Mouse (Mus musculus) intestine, embryonic 15.5 days (tissue): Measurements from ENCODE around the gene Fntb. TPM values are rescaled to one million over a fixed set of nuclear protein-coding genes. Genes with fewer than 3 reads are reported as not detected.
A peak's percentile ranks its signal among the peaks of the same experiment; 100 is the strongest.

Source experiments
- ATAC-seq: fragments of 200-750 bp; cut with Nextera tagmentation; 2 replicates; pipeline ENCODE4 v1.8.0; 2017; ENCODE audit warnings: moderate TSS enrichment, moderate library complexity
- H3K27ac ChIP-seq: fragments of 300-500 bp; sonication (generic); 2 replicates; pipeline ENCODE4 v1.5.1; 2015; ENCODE audit warnings: mild to moderate bottlenecking, inconsistent platforms
- H3K27me3 ChIP-seq: fragments of 300-500 bp; sonication (generic); replicated peaks from 2 replicates; pipeline ENCODE4 v1.6.1; 2015; ENCODE audit warnings: inconsistent platforms
- H3K36me3 ChIP-seq: fragments of 300-500 bp; sonication (generic); 2 replicates; pipeline ENCODE4 v1.6.1; 2015; ENCODE audit warnings: inconsistent platforms
- H3K4me1 ChIP-seq: fragments of 300-500 bp; sonication (generic); replicated peaks from 2 replicates; pipeline ENCODE4 v1.6.1; 2015; ENCODE audit warnings: inconsistent platforms
- H3K4me2 ChIP-seq: fragments of 300-500 bp; sonication (generic); replicated peaks from 2 replicates; pipeline ENCODE4 v1.6.1; 2015; ENCODE audit warnings: mild to moderate bottlenecking, inconsistent platforms
- H3K4me3 ChIP-seq: fragments of 300-500 bp; sonication (generic); replicated peaks from 2 replicates; pipeline ENCODE4 v1.5.1; 2015; ENCODE audit warnings: inconsistent platforms
- H3K9ac ChIP-seq: fragments of 300-500 bp; sonication (generic); 2 replicates; pipeline ENCODE4 v1.6.1; 2015; ENCODE audit warnings: inconsistent platforms
- H3K9me3 ChIP-seq: fragments of 300-500 bp; sonication (generic); 2 replicates; pipeline ENCODE4 v1.6.1; 2016; ENCODE audit warnings: inconsistent platforms
- WGBS: fragments of 180-500 bp; shearing (Covaris S2); methylation state at CpG from one replicate; pipeline ENCODE4 v1.1.7; 2015; 5-methylcytosine and 5-hydroxymethylcytosine counted together
- polyA plus RNA-seq: library from polyadenylated mRNA; unstranded; fragments of >200 nt; fragmentation: Nextera tagmentation; extraction: Ambion mirVana; gene quantifications from 2 replicates; pipeline ENCODE4 v1.2.1, GENCODE M21; 2015

Fntb gene
- polyA plus RNA-seq, result 30.1 and 30.7 TPM in 2 replicates

- Histone ChIP-seq H3K9me3 (no peaks in the 10 kb centered on the region), H3K27ac (0 out of 2 replicates have a peak within 1 kb of the TSS, but pooled peaks have one; percentile 61), H3K4me2 (peak within 1 kb of the TSS; percentile 74), H3K4me1 (peaks cover 6% of the 10 kb centered on the region; the same call in 1 of the 2 replicates), H3K4me3 (peak within 1 kb of the TSS; percentile 60), H3K9ac (peak within 1 kb of the TSS; percentile 56), H3K27me3 (no peaks in the 10 kb centered on the region), H3K36me3 (no peaks in the 10 kb centered on the region)
- peak; percentile 99 for ATAC-seq
- under 1% methylated on average over 31 of the region's 31 CpGs for WGBS
Measured at GRCm38 (mm10) chr12:76765354-76765851, at the start of gene Fntb, which contains the start of gene Churc1. Gene Fntb (plus strand): TSS chr12:76765589. Gene Churc1 (plus strand): TSS chr12:76765538.

GRCm38 (mm10) chr12:76718384-76718783 is 47.0 kb upstream of the Fntb start:
- Histone ChIP-seq H3K4me3 (no peak overlapping the region), H3K27me3 (no peaks in the 10 kb centered on the region), H3K27ac (no peak overlapping the region), H3K9me3 (no peaks in the 10 kb centered on the region), H3K4me2 (no peak overlapping the region), H3K9ac (no peak overlapping the region), H3K4me1 (no peaks in the 10 kb centered on the region), H3K36me3 (no peaks in the 10 kb centered on the region)
- no peak for ATAC-seq
- whole genome bisulfite sequencing, result 77% methylated on average over 4 of the region's 4 CpGs

GRCm38 (mm10) chr12:76720572-76720971 is 44.8 kb upstream of the Fntb start:
- Histone ChIP-seq H3K4me2 (no peak overlapping the region), H3K4me1 (no peaks in the 10 kb centered on the region), H3K9me3 (no peaks in the 10 kb centered on the region), H3K27me3 (no peaks in the 10 kb centered on the region), H3K4me3 (no peak overlapping the region), H3K27ac (no peak overlapping the region), H3K36me3 (no peaks in the 10 kb centered on the region), H3K9ac (no peak overlapping the region)
- ATAC-seq, result no peak

GRCm38 (mm10) chr12:76722026-76722425 is 43.4 kb upstream of the Fntb start:
- Histone ChIP-seq H3K4me3 (no peak overlapping the region), H3K4me1 (no peaks in the 10 kb centered on the region), H3K36me3 (no peaks in the 10 kb centered on the region), H3K4me2 (no peak overlapping the region), H3K9ac (no peak overlapping the region), H3K9me3 (no peaks in the 10 kb centered on the region), H3K27me3 (no peaks in the 10 kb centered on the region), H3K27ac (no peak overlapping the region)
- ATAC-seq, result no peak
- 69% methylated on average over 3 of the region's 3 CpGs for WGBS

- no peak for ATAC-seq
- WGBS, result 77% methylated on average over 4 of the region's 4 CpGs
- no peak overlapping the region for H3K4me2 ChIP-seq
- no peak overlapping the region for H3K9ac ChIP-seq
- H3K9me3 ChIP-seq, result no peaks in the 10 kb centered on the region
- H3K4me3 ChIP-seq, result no peak overlapping the region
- no peaks in the 10 kb centered on the region for H3K36me3 ChIP-seq
- no peaks in the 10 kb centered on the region for H3K27me3 ChIP-seq
- no peaks in the 10 kb centered on the region for H3K4me1 ChIP-seq
- no peak overlapping the region for H3K27ac ChIP-seq
Measured at GRCm38 (mm10) chr12:76727955-76728354, 37.4 kb upstream of the Fntb start.

- Histone ChIP-seq H3K4me3 (no peak overlapping the region), H3K4me2 (no peak overlapping the region), H3K36me3 (no peaks in the 10 kb centered on the region), H3K9me3 (no peaks in the 10 kb centered on the region), H3K27me3 (no peaks in the 10 kb centered on the region), H3K27ac (no peak overlapping the region), H3K9ac (no peak overlapping the region), H3K4me1 (no peaks in the 10 kb centered on the region)
- ATAC-seq, result no peak
- WGBS, result 83% methylated on average over 16 of the region's 16 CpGs
Measured at GRCm38 (mm10) chr12:76750866-76751459, 14.4 kb upstream of the Fntb start.

GRCm38 (mm10) chr12:76752652-76753318 is 12.6 kb upstream of the Fntb start:
- Histone ChIP-seq H3K4me3 (no peak overlapping the region), H3K36me3 (no peaks in the 10 kb centered on the region), H3K9me3 (no peaks in the 10 kb centered on the region), H3K27me3 (no peaks in the 10 kb centered on the region), H3K4me2 (no peak overlapping the region), H3K4me1 (no peaks in the 10 kb centered on the region), H3K9ac (no peak overlapping the region), H3K27ac (no peak overlapping the region)
- 49% methylated on average over 14 of the region's 14 CpGs for WGBS
- no peak for ATAC-seq

GRCm38 (mm10) chr12:76765901-76766630 is 677 bp downstream of the Fntb start:
- Histone ChIP-seq H3K4me1 (peaks cover 6% of the 10 kb centered on the region; the same call in 1 of the 2 replicates), H3K27me3 (no peaks in the 10 kb centered on the region), H3K4me2 (peak overlapping the region; percentile 74), H3K36me3 (no peaks in the 10 kb centered on the region), H3K9me3 (no peaks in the 10 kb centered on the region), H3K4me3 (peak overlapping the region; percentile 60), H3K9ac (peak overlapping the region; percentile 56), H3K27ac (no peak overlapping the region)
- WGBS, result 31% methylated on average over 20 of the region's 20 CpGs
- ATAC-seq, result peak; percentile 27

- Histone ChIP-seq H3K36me3 (no peaks in the 10 kb centered on the region), H3K4me2 (no peak overlapping the region), H3K9me3 (no peaks in the 10 kb centered on the region), H3K9ac (no peak overlapping the region), H3K27me3 (no peaks in the 10 kb centered on the region), H3K4me3 (no peak overlapping the region), H3K27ac (no peak overlapping the region), H3K4me1 (peaks cover 4% of the 10 kb centered on the region; the same call in 1 of the 2 replicates)
- ATAC-seq, result no peak
- 88% methylated on average over 5 of the region's 5 CpGs for WGBS
Measured at GRCm38 (mm10) chr12:76770841-76771500, 5.6 kb downstream of the Fntb start.

- H3K27me3 ChIP-seq, result no peaks in the 10 kb centered on the region
- ATAC-seq, result no peak
- H3K9ac ChIP-seq, result no peak overlapping the region
- no peak overlapping the region for H3K4me3 ChIP-seq
- H3K27ac ChIP-seq, result no peak overlapping the region
- H3K36me3 ChIP-seq, result no peaks in the 10 kb centered on the region; the same call in 1 of the 2 replicates
- no peaks in the 10 kb centered on the region for H3K4me1 ChIP-seq
- H3K9me3 ChIP-seq, result no peaks in the 10 kb centered on the region
- 84% methylated on average over 5 of the region's 5 CpGs for WGBS
- H3K4me2 ChIP-seq, result no peak overlapping the region
Measured at GRCm38 (mm10) chr12:76771540-76771939, 6.2 kb downstream of the Fntb start.

- no peaks in the 10 kb centered on the region for H3K27me3 ChIP-seq
- no peak overlapping the region for H3K4me3 ChIP-seq
- no peak overlapping the region for H3K4me2 ChIP-seq
- no peak for ATAC-seq
- H3K36me3 ChIP-seq, result no peaks in the 10 kb centered on the region; the same call in 1 of the 2 replicates
- H3K9ac ChIP-seq, result no peak overlapping the region
- no peaks in the 10 kb centered on the region for H3K9me3 ChIP-seq
- no peak overlapping the region for H3K27ac ChIP-seq
- H3K4me1 ChIP-seq, result no peaks in the 10 kb centered on the region
- WGBS, result 68% methylated on average over 3 of the region's 3 CpGs
Measured at GRCm38 (mm10) chr12:76774652-76775051, 9.3 kb downstream of the Fntb start.

GRCm38 (mm10) chr12:76775132-76775531 is 9.7 kb downstream of the Fntb start:
- Histone ChIP-seq H3K4me2 (no peak overlapping the region), H3K27me3 (no peaks in the 10 kb centered on the region), H3K4me1 (no peaks in the 10 kb centered on the region), H3K36me3 (no peaks in the 10 kb centered on the region; the same call in 1 of the 2 replicates), H3K4me3 (no peak overlapping the region), H3K27ac (no peak overlapping the region), H3K9me3 (no peaks in the 10 kb centered on the region), H3K9ac (no peak overlapping the region)
- no peak for ATAC-seq
- WGBS, result 78% methylated on average over 4 of the region's 4 CpGs
